Mouse (Mus musculus) midbrain, embryonic 15.5 days (tissue): ENCODE results near the gene 9530003J23Rik. TPM values are rescaled to one million over a fixed set of nuclear protein-coding genes. Genes with fewer than 3 reads are reported as not detected.

Source experiments
- ATAC-seq: fragments of 200-750 bp; cut with Nextera tagmentation; replicated peaks from 2 replicates; pipeline ENCODE4 v1.8.0; 2017; ENCODE audit warnings: moderate TSS enrichment
- H3K27ac ChIP-seq: fragments of 300-500 bp; sonication (generic); 2 replicates; pipeline ENCODE4 v1.5.1; 2015; ENCODE audit warnings: mild to moderate bottlenecking, inconsistent platforms
- H3K27me3 ChIP-seq: fragments of 300-500 bp; sonication (generic); replicated peaks from 2 replicates; pipeline ENCODE4 v1.6.1; 2015; ENCODE audit warnings: inconsistent platforms
- H3K36me3 ChIP-seq: fragments of 300-500 bp; sonication (generic); replicated peaks from 2 replicates; pipeline ENCODE4 v1.6.1; 2015; ENCODE audit warnings: inconsistent platforms
- H3K4me1 ChIP-seq: fragments of 300-500 bp; sonication (generic); 2 replicates; pipeline ENCODE4 v1.6.1; 2015; ENCODE audit warnings: inconsistent platforms
- H3K4me2 ChIP-seq: fragments of 300-500 bp; sonication (generic); 2 replicates; pipeline ENCODE4 v1.6.1; 2015; ENCODE audit warnings: inconsistent platforms, mild to moderate bottlenecking, moderate library complexity
- H3K4me3 ChIP-seq: fragments of 300-500 bp; sonication (generic); 2 replicates; pipeline ENCODE4 v1.5.1; 2015; ENCODE audit warnings: mild to moderate bottlenecking, inconsistent platforms
- H3K9ac ChIP-seq: fragments of 300-500 bp; sonication (generic); 2 replicates; pipeline ENCODE4 v1.6.1; 2015; ENCODE audit warnings: mild to moderate bottlenecking, inconsistent platforms
- H3K9me3 ChIP-seq: fragments of 300-500 bp; sonication (generic); 2 replicates; pipeline ENCODE4 v1.6.1; 2016; ENCODE audit warnings: inconsistent platforms
- WGBS: fragments of 180-500 bp; shearing (Covaris S2); methylation state at CpG from one replicate; pipeline ENCODE4 v1.1.7; 2015; ENCODE audit warnings: mixed read lengths; 5-methylcytosine and 5-hydroxymethylcytosine counted together
- polyA plus RNA-seq: library from polyadenylated mRNA; unstranded; fragments of >200 nt; fragmentation: Nextera tagmentation; extraction: Ambion mirVana; gene quantifications from 2 replicates; pipeline ENCODE4 v1.2.1, GENCODE M21; 2015

Gene 9530003J23Rik
- polyA plus RNA-seq, 1 experiment from 2014 or later: not detected

DNA sequence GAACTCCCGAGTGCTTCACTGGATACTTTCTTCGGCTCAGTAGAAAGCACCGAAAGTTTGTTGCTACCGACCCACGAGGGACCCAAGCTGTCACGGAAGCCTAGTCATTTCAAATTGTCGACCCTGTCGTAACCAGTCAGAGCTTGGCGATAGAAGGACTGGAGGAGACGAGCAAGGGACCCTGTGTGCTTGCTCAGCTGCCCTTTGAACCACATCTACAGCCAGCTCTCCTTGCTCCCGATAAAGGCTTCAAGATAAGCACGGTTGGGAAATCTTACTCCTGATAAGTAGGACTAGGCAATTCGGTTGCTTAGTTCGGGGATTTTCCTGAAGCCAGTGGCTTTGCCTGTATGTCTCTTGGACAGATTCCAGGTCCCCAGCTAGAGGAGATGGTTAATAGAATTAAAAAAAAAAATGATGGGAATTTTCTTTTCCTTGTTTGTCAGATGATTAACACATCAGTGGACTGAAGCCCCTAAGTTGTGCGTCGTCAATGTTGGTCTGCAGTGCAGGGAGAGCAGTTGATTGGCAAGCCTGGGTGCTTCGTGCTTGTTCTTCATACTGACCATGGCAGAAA, 35.4 kb downstream of the 9530003J23Rik start:
- no peak for ATAC-seq
- no peaks in the 10 kb centered on the region for H3K36me3 ChIP-seq
- H3K27ac ChIP-seq: no peak overlapping the region
- no peak overlapping the region for H3K9ac ChIP-seq
- 80% methylated on average over 17 of the region's 17 CpGs for WGBS
- no peaks in the 10 kb centered on the region for H3K9me3 ChIP-seq
- H3K4me3 ChIP-seq: no peak overlapping the region
- H3K4me1 ChIP-seq: peaks cover 5% of the 10 kb centered on the region; the same call in 1 of the 2 replicates
- no peaks in the 10 kb centered on the region for H3K27me3 ChIP-seq
- H3K4me2 ChIP-seq: no peak overlapping the region

DNA sequence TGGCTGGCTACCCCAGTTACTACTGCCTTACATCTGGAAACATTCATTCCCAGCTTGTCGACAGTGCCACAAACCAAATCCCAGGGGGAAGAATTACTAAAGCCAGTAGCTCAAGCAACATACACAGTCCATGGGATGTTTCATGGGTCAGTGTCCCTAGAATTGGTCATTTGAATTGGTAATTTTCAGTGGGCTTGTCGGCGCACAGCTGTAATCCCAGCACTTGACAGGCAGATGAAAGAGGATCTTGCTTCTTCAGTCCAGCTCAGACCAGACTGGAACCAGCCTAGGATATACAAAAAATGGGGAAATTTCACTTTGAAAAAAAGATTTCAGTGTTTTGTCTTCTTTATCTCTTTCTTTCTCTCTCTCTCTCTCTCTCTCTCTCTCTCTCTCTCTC, 38.8 kb downstream of the 9530003J23Rik start:
- peaks cover 5% of the 10 kb centered on the region; the same call in 1 of the 2 replicates for H3K4me1 ChIP-seq
- no peaks in the 10 kb centered on the region for H3K27me3 ChIP-seq
- no peak overlapping the region for H3K4me2 ChIP-seq
- H3K9me3 ChIP-seq: no peaks in the 10 kb centered on the region
- 15% methylated on average over 3 of the region's 3 CpGs for WGBS
- no peak overlapping the region for H3K4me3 ChIP-seq
- H3K27ac ChIP-seq: no peak overlapping the region
- no peak overlapping the region for H3K9ac ChIP-seq
- no peak for ATAC-seq
- H3K36me3 ChIP-seq: no peaks in the 10 kb centered on the region

DNA sequence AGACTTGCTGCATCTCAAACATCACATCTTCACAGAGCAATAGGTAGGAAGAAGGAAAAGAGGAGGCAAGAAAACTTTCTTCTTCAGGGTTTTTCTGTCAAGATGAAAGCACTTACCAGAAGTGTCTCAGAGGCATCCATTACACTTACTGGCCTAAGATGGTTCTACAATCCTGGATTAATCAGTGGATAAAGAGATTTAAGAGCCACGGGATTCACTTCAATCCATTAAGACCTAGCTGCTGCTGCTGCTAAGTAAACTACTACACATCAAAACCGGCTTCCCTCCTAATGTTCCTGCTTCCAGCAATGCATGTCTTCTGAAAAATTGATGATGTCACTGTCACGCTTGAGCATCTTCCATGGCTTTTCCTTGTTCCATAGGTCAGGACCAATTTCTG, 41.8 kb downstream of the 9530003J23Rik start:
- Histone ChIP-seq H3K4me3 (no peak overlapping the region), H3K4me1 (peaks cover 5% of the 10 kb centered on the region; the same call in 1 of the 2 replicates), H3K9ac (no peak overlapping the region), H3K27me3 (no peaks in the 10 kb centered on the region), H3K9me3 (no peaks in the 10 kb centered on the region), H3K36me3 (no peaks in the 10 kb centered on the region), H3K27ac (no peak overlapping the region), H3K4me2 (no peak overlapping the region)
- ATAC-seq: no peak
- 78% methylated on average over 3 of the region's 3 CpGs for WGBS

GRCm38 (mm10) chr10:117195748-117196147, 42.8 kb downstream of the 9530003J23Rik start:
- no peaks in the 10 kb centered on the region for H3K27me3 ChIP-seq
- no peak overlapping the region for H3K4me2 ChIP-seq
- WGBS: 93% methylated on average over 4 of the region's 4 CpGs
- no peak overlapping the region for H3K27ac ChIP-seq
- peaks cover 5% of the 10 kb centered on the region; the same call in 1 of the 2 replicates for H3K4me1 ChIP-seq
- no peak overlapping the region for H3K9ac ChIP-seq
- ATAC-seq: no peak
- no peak overlapping the region for H3K4me3 ChIP-seq
- no peaks in the 10 kb centered on the region for H3K9me3 ChIP-seq
- no peaks in the 10 kb centered on the region for H3K36me3 ChIP-seq

- Histone ChIP-seq H3K27ac (no peak overlapping the region), H3K4me2 (no peak overlapping the region), H3K36me3 (no peaks in the 10 kb centered on the region), H3K4me1 (peaks cover 5% of the 10 kb centered on the region; the same call in 1 of the 2 replicates), H3K9me3 (no peaks in the 10 kb centered on the region), H3K9ac (no peak overlapping the region), H3K27me3 (no peaks in the 10 kb centered on the region), H3K4me3 (no peak overlapping the region)
- 91% methylated on average over 12 of the region's 12 CpGs for WGBS
- no peak for ATAC-seq
Measured at GRCm38 (mm10) chr10:117195005-117195404, 43.5 kb downstream of the 9530003J23Rik start.

DNA sequence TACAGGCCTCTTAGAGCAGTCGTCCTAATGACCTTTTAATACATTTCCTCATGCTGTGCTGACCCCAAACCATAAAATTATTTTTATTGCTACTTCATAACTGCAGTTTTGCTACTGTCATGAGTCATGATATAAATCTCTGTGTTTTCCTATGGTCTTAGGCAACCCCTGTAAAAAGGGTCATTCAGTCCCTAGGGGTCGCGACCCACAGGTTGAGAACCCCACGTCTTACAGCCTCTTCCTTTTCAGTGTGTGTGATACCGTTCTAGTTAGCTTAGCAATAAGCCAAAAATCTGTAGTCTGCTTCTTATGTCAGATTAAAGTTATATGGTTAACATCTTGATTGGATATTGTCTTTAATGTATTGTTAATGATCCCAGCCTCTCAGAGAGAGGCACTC, 45.1 kb downstream of the 9530003J23Rik start:
- 72% methylated on average over 5 of the region's 5 CpGs for WGBS

GRCm38 (mm10) chr10:117185399-117186089, 53.0 kb downstream of the 9530003J23Rik start:
- no peak overlapping the region for H3K4me2 ChIP-seq
- ATAC-seq: no peak
- WGBS: 66% methylated on average over 9 of the region's 9 CpGs

More for the DNA sequence above, 45.1 kb downstream of the 9530003J23Rik start:
- Histone ChIP-seq H3K4me1 (no peaks in the 10 kb centered on the region), H3K27me3 (no peaks in the 10 kb centered on the region), H3K4me2 (no peak overlapping the region), H3K9ac (no peak overlapping the region), H3K9me3 (no peaks in the 10 kb centered on the region), H3K4me3 (no peak overlapping the region), H3K36me3 (no peaks in the 10 kb centered on the region), H3K27ac (no peak overlapping the region)
- no peak for ATAC-seq

More at GRCm38 (mm10) chr10:117185399-117186089, 53.0 kb downstream of the 9530003J23Rik start:
- Histone ChIP-seq H3K9me3 (no peaks in the 10 kb centered on the region), H3K36me3 (no peaks in the 10 kb centered on the region), H3K4me1 (no peaks in the 10 kb centered on the region), H3K27ac (no peak overlapping the region), H3K4me3 (no peak overlapping the region), H3K27me3 (no peaks in the 10 kb centered on the region), H3K9ac (no peak overlapping the region)

Other genes with a start within 250 kb of the 9530003J23Rik start
- gene Lrrc10, start 193.4 kb downstream of the 9530003J23Rik start, polyA plus RNA-seq: 0.19 TPM in 1 of 2 replicates, not detected in the other
- 240 and 244 TPM in 2 replicates for gene Cct2, start 174.9 kb downstream of the 9530003J23Rik start, polyA plus RNA-seq
- 21.0 and 22.0 TPM in 2 replicates for gene Frs2, start 90.2 kb downstream of the 9530003J23Rik start, polyA plus RNA-seq
- 111 and 116 TPM in 2 replicates for gene Yeats4, start 14.2 kb downstream of the 9530003J23Rik start, polyA plus RNA-seq
- 27.2 and 32.0 TPM in 2 replicates for gene Lyz2, start 43.6 kb upstream of the 9530003J23Rik start, polyA plus RNA-seq
- not detected in 2 replicates for gene Lyz1, start 54.2 kb upstream of the 9530003J23Rik start, polyA plus RNA-seq
- 148 and 154 TPM in 2 replicates for gene Cpsf6, start 141.3 kb upstream of the 9530003J23Rik start, polyA plus RNA-seq